Mouse (Mus musculus) lung, postnatal 14 days (tissue): ENCODE measurements at regions not wholly inside any gene's neighbourhood (a gene's known extent, or its start where the extent isn't known, plus 50 kb on each side); places are given as distances from the start of the nearest gene placed in this dataset.

ENCODE experiments used
- DNase-seq: peaks from one replicate; pipeline ENCODE4 v3.0.0; 2021

DNA sequence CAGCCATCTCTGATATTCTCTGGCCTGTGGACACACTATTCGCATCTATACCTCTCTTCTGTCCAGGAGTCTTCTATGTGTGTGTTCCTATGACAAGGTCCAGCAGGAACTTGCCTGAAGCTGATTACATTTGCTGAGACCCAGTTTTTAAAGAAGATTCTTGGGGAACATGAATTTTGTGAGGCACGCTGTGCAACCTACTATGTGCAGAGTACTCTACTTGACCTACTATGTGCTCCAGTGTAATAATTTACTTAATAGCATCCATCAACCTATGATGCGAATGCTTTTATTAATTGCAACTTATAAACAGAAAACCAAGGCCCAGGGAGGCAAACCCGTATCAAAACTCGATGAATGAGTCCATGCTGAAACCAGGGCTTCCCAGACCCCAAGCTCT, 231.4 kb downstream of the Tex36 start:
- no peak for DNase-seq

DNA sequence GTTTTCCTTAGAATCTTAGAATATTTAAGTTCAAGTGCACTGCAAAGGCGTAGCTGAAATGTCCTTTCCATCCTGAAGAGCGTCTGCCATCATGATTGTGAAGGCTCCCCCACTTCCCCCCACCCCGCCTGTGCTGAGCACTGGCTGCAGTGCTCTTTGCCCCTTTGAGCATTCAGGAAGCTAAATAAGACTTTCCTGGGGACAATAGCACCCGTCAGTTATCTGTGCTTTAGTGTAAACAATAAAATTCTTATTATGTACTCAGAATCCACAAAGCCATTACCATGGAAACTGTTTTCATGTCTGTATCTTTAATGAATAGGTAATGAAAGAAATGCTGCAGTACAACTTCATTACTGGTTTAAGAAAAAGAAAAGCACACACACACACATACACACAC, 237.4 kb downstream of the Tex36 start:
- no peak for DNase-seq

DNA sequence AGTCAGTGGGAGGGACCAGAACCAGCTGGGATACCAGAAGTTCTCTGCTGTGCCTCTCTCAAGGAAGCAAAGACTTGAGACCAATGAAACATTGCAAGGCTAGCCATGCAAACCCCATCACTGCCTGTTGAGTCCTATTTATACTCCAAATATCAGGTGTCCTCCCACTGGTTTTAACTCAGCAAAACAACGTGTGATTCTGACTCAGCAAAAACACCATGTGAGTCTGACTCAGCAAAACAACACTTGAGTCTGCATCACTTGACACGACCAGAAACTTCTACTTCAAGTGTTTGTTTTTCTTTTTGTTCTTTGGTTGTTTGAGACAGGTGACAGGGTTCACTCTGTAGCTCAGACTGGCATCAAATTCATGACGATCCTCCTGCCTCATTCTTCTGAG, 204.6 kb upstream of the Ctbp2 start:
- no peak for DNase-seq

DNA sequence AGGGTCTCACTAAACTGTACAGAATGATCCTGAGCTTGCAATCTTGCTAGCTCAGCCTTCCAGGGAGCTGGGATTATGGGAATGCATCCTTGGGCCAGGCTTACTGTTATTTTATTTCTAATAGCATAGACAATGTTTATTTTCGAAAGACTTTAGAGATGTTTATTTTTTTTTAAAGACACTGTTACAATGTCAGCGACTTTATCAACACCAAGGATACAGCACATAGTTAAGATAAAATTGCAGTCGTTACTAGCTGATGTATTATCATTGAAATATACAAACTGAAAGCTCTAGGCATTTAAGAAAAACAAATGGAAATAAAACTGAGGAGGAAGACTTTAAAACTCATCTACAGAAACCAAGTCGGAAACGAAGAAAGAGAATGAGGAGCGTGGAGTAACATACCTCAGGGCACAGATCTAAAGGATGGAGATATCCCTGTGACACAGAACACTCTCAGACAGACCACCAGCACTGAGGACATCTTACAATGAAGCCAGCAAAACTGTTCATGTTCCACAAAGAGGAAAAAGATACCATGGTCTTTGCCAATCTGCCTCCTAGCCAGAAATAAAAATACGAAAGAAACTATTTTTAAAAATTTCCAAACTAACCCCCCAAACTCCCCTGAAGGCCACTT, 201.5 kb upstream of the Ctbp2 start:
- no peak for DNase-seq

DNA sequence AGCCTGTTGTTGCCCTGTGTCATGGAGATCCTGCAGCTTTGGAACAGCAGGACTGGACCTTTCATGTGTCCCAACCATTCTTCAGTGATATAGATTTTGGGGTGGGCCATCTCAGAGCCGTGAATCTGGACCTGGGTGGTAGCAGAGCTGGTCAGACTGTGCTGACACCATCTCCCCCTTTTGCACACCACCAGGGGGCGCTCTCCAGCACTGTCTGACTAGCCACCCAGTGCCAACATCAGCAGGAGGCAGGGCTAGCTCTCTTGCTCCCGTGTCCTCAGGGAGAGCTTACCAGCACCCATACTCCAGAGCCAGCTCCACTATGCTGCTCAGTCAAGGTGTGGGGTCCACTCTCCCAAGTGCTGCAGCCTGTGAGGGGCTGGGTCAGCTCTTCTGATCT, 199.8 kb upstream of the Ctbp2 start:
- no peak for DNase-seq

DNA sequence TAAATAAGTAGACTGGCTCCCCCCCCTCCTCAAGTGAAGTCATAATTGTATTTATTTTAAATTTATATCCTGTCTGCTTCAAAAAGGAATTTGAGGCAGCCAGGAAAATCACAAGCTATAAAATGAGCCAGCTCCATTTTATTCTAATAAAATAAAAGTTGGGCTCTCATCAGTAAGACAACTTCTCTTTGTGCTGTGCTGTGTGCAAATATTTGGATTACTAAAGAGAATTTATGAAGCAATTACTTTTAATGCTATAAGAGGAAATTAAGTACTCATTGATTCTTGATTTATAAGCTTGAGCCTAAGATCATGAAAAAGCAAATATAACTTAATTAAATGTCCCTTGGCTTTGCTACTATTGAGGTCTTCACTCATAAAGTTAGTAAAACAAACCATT, 193.4 kb upstream of the Ctbp2 start:
- DNase-seq = no peak

DNA sequence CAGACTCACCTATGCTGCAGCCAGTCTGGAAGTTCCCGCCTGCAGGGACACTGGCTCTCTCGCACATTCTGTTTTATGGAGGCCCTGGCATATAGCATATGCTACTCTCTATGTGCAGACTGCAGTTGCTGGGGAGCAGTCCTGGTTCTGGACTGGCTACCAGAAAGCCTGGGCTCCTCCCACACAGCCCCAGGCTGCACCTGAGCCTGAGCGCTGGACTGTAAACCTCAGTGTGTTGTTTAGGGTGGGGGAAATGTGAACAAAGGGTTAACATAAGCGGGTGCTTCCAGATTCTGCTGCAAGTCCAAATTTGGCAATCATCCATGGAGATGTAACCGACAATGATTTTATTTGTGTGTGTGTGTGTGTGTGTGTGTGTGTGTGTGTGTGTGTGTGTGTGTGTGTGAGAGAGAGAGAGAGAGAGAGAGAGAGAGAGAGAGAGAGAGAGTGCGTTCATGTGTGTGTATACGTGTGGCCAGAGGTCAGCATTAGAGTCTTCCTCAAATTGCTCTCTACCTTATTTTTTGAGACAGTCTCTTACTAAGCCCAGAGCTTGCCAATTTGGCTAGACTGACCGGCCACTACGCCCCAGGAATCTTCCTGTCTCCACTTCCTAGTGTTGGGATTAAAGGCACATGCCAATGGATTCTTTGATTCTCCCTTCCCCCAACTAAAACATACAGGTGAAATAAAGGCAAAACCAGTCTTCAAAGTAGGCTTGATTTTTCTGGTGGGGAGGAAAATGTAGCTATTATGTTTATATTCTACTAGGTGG, 192.7 kb upstream of the Ctbp2 start:
- DNase-seq = no peak

DNA sequence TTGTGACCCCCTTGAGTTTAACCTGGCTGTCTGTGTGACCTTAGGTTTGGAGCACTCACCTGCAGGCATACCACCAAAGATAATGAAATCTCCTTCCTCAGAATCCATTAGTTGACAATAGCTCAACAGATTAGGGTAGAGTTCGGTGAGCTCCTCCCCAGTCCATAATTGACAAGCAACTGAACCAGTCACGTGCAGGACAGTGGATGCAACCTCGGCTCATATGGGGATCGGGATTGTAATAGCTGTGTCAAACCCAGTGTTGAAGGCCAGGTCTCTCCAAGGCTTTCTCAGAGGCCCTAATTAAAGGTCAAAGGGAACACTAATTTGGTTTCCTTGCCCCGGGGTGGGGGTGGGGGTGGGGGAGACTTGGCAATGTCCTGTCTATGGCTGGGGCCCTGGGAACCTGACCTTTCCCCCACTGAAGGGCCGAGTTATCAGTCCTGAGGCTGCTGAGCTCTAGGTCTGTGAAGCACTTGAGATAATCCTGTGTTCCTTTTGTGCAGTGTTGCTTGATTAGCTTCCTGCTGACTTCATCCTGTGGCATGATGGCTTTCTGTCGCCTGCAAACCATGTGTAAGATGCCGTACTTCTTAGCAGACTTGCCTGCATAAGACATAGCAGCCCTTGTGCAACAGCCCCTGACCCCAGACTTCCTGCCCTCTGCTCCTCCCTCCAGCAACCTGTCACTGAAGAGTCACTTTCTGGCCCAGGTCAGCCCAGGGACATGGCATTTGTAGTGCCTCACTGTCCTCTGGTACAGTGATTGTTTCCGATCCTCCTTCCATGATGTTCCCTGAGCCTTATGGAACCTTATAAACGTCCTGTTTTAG, 191.3 kb upstream of the Ctbp2 start:
- DNase-seq = no peak

DNA sequence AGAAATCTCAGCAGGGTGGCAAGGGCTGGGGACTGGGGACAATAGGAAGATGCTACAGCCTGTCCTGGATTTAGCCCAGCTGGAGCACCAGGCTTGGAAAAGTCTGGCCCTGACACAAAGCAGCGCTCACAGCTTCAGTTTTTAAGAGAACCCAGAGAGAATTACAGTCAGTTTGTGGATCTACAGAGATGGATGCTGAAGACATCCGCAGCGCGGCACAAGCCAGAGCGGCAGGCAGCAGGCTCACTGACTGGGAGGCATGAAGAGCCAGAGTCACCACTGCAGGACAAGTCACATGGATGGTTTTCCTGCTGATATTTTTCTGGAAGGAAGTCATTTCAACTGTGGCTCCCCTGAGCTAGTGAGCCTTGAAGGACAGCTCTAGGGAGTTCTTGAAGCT, 189.0 kb upstream of the Ctbp2 start:
- DNase-seq = no peak

DNA sequence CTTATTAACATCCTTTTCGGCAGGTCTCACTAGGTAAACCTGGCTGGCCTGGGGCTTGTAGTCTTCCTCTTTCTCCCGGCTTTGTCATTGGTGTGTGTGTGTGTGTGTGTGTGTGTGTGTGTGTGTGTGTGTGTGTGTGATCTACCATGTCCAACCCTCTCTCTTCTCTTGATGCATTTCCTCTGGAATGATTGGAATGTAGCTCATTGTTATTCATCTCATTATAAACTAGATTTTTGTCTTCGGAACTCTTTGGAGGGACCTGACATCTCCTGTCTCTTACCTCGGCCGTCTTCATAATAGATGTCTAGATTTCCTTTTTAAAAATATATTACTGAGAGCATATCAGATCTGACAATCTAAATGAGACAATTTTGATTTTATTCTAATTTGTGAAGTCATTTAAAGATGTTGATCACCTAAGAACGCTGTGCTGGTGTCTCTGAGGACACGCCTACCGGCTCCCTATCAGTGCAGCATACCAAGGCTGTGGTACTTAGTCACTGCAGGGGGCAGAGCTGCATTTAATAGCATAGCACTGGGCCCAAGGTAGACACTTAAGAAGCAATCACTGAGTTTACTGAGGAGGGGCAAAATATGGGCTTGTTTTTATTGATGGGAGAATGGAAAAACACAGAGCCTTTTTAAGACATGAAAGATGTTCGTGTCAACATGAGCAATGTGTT, 187.1 kb upstream of the Ctbp2 start:
- no peak for DNase-seq

DNA sequence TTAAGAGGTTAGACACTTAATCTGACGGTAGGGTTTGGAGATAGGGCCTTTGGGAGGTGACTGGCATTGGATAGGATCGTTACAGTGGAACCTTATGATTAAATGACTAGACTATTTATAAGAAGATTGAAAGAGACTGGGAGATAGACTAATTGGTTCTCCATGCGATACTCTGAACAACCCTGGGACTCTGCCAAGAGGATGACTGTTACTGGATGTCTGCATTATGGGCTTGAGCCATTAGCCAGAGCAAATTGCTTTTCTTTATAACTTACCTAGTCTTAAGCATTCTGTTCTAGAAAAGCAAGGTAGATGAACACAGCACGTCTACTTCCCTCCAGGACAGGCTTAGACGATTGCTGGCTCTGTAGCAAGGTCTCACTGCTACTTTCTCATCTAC, 180.3 kb upstream of the Ctbp2 start:
- DNase-seq = no peak

DNA sequence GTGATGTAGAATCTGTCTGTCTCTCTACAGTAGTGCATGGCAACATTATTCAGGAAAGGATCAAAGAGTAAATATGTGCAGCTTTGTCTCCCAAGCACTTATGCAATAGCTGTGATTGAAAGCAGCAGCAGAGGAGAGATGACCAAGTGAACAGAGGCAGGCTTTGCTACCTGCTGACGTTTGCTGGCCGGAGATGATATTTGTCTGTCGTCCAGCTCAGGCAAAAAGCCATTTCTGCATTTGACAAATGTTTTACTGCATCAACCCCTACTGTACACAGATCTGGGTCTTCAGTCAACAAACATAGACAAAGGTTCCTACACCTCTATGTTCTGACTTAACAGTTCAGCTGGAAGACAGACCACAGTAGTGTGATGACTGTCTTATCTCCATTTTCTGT, 166.3 kb upstream of the Ctbp2 start:
- DNase-seq = no peak

DNA sequence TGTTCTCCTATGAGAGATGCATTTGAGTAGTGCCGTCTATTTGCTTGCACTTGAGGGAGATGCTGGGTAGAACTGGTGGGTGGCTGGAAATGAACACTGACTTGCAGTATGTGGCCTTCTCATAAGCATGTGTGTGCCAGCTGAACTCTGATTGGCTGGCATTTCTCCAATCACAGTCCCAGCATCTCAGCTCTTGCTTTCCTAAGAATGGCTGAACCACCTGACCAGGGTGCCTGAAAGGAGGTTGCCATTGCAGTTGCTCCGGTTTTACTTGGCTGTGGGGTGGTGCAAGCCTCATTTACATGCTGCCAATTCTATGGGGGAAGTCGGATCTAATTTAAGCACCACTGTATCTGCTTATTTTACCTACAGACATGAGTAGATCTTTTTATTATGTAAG, 164.1 kb upstream of the Ctbp2 start:
- DNase-seq = no peak

DNA sequence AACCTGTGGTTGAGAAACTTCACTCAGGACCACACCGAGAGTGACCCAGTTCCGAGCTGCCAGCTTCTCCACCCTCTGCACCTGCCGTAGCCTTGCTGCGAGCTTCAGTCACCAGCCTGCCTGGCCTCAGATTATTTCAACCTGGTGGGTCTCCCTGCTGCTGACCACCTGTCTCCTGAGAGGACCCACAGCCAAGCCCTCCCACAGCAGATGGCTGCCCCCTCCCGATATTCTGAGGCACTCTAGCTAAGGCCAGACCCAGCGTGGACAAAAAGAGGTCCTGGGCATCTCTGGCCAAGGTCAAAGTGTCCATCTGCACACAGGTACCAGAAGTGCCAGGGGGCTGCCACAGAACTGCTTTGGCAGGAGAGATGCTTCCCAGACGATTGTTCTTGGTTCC, 162.7 kb upstream of the Ctbp2 start:
- DNase-seq = no peak

DNA sequence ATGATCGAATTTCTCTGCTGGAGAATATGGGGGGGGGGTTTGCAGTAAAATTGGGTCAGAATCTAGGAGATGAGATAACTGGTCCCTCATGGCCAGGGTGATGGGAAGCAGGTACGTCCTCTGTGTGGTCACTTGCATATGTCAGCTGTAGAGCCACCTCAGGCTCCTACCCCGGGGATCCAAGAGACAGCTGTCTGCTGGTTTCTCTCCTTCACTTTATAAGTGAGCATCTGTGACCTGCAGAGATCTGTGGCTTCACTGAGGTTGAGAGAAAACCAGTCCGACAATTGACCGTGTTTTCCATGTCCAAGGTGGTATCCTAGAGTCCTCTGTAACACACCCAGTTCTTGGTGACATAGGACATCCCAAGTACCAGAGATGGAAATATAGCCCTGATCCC, 162.1 kb upstream of the Ctbp2 start:
- no peak for DNase-seq

DNA sequence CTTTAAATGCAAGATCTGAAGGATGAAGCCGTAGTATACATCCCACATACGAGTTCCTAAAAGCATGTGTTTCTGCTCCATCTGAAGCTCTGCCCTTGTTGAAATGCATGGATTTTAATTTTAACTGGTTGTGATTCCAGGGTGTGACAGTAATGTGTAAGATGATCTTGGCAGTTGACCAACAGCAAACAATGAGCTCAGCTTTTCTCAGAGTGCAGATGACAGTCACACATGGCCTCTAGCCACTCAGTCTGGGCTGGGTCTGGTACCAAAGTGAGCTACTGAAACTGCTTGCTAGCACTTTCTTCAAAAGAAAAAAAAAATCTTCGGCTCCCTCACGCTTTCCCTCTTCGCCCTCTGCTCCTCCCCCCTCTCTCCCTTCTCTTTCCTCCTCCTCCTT, 138.0 kb upstream of the Ctbp2 start:
- DNase-seq = no peak

DNA sequence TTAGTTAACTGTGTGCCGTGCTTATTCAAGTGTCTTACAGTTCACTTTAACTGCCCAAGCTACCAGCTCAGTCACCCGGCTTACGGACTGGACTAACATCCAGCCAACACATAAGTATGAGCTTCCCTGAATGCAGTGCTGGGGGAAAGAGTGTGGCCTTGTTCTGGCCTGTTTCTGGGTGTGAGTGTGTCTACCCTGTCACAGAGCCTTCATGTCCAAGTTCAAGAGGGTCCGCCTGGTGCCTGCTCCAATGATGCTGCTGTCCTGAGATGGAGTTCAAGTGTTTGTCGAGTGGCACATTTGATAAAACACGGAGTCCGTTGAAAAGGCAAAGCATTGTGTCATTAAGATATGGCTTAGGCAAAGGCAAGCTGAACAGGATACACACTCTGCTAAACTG, 135.0 kb upstream of the Ctbp2 start:
- no peak for DNase-seq

DNA sequence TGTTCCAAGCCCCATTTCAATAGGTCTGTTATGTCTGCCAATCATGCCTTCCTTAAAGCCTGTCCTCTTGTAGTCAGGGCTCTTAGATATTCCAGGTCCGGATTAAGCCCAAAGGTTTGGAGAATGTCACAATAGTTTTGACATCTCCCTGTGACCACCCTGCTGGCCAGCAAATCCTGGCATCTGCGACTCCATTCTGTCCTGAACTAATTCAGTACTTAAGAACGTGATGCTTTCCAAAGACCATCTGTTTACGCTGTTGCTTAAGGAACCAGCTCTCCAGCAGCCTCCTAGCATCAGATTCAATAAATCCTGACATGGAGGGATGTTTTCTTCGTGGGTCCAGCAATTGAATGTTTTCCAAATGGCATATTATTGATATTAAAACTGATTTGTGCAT, 132.7 kb upstream of the Ctbp2 start:
- no peak for DNase-seq

DNA sequence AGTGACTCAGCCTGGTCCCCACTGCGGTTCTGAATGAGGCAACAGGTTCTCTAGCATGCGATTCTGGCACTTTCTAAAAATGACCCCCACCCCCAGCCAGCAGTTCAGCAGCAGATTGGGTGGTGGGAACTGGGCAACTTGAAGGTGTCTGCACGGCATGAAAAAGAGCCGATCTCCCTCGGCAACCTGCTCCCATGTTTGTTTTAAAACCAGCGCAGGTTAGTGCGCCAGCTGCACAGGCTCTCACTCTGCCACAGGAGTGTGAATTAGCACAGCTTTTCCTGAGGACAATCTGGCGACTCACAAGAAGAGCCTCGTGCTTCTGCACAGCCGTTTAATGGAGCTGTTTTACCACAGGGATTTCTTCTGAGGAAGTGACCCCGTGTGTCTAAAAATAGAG, 120.4 kb upstream of the Ctbp2 start:
- no peak for DNase-seq

DNA sequence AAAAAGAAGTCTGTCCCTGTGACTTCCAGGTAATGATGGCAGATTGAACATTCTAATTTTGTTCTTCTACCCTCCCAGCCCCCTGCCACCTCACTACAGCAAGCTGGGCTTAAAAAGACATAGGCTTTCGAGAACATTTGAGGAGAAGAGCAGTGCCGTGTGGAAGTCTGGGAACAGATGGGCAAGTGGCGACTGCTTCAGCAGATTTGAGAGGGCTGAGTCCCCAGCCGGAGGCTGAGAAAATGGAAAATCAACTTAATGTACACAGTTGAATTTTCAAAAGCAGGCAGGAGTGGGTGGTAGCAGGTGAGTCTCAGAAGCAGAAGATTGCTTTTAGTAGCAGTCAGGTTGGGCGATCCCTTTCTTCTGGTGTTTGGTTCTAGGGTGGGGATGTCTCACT, 110.2 kb upstream of the Ctbp2 start:
- no peak for DNase-seq

DNA sequence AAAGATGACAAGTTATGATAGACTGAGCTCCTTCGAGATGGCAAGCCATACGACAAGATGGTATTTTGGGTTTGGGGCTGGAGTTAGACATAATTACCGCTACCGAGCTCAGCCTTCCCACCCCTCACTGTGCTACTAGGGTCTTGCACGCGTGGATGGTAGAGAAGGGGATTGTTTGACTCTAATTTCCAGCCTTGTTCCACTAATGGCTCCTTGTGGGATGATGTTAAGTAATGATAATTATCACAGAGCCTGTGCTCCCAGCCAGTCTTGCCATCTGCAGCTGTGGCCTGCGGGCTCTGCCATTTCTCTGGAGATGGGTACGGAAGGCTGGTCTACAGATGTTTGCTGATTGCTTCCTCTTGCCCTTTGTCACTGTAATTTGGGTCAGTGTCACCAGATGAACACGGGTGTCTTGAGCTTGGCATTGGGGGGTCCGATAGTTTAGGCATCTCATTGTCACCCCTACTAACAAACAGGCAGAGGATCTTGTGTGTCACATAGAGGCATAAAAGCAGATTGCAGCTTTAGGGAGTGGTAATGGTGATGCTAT, 108.8 kb upstream of the Ctbp2 start:
- DNase-seq = no peak

DNA sequence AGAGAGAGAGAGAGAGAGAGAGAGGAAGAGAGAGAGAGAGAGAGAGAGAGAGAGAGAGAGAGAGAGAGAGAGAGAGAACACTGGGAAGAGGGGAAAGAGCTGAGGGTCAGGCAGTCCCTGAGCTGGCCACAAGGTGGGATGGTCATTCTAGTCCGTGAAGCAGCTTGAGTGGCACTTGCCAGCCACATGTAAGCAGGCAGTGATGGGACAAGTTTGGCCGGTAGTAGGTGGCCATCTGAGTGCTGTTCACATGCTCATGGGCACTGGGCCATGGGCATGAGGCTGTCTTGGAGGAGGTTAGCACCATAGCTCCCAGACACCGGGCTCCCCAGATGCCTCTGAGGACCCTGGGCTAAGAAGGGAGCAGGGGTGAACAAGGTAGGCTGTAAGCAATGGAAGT, 106.7 kb upstream of the Ctbp2 start:
- no peak for DNase-seq

DNA sequence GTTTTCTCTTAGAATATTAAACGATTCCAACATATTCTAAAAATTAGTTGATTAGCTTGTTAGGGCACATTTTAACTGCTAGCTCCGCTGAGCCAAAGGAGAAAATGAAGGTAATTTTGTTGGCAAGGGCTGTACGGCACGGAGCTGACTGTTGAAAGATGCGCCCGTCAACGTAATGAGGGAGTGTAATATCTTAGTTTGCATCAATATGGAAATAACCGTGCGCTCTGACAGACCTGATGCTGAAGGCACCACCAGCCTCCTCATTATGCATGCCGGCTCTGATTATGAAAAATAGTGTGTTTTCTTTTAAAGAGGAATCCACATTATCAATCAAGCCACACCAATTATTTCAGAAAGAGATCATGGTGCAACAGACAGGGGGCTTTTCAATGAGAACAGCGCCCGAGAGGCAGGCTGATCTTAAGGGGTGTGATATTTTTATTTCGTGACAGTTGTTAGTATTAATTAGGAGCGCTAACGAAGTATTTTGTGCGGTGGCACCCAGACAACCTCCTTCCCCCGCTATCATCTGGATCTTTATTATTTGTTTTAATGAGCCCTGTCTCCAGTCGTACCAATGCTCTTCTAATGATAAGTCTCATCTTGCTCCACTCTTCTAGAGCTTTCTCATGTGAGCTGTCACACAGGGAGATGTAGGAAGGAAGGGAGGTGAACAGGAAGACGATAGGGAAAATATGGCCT, 99.9 kb upstream of the Ctbp2 start:
- DNase-seq = no peak
